Mouse (Mus musculus) Patski (cell line): ENCODE results near the gene Rapgef3. TPM values are rescaled to one million over a fixed set of nuclear protein-coding genes. Genes with fewer than 3 reads are reported as not detected.

Experiments
- ATAC-seq: fragments of 100-300 bp; one replicate; pipeline ENCODE4 v1.8.0; 2021
- CTCF ChIA-PET: fragments of 350-600 bp; sonication (Branson Sonifier 250); formaldehyde crosslinking; loops from one replicate; lab custom pipeline; 2022; ENCODE audit warnings: inconsistent platforms; lab: Charles Lee
- POLR2A ChIA-PET: fragments of 350-600 bp; sonication (Branson Sonifier 250); formaldehyde crosslinking; loops from one replicate; lab custom pipeline; 2022; ENCODE audit warnings: antibody characterized with exemption, inconsistent platforms; lab: Charles Lee
- DNase-seq: peaks from one replicate; pipeline ENCODE4 v3.0.0-alpha.2; 2011; ENCODE audit warnings: low read depth, low spot score
- H3K27me3 ChIP-seq: fragments of 371-371 bp; one replicate; pipeline ENCODE4 v1.5.1; 2021
- CTCF ChIP-seq: fragments of 100-300 bp; IDR thresholded peaks from one replicate; pipeline ENCODE4 v1.5.1; 2021
- in situ Hi-C: fragments of 300-500 bp; cut with MboI; formaldehyde crosslinking; loops from 3 replicates; pipeline ENCODE4 v1.11.1; 2018; ENCODE audit warnings: low pct_unique_long_range_greater_than_20kb, mixed read lengths
- polyA plus RNA-seq: library from polyadenylated mRNA; unstranded; gene quantifications from one replicate; pipeline ENCODE4 v1.2.3, GENCODE M21; 2021

Gene Rapgef3
- polyA plus RNA-seq, 1 experiment from 2014 or later: 22.4 TPM

- no peaks in the 10 kb centered on the region for H3K27me3 ChIP-seq
- no peak for TF ChIP-seq CTCF
- ATAC-seq: no peak
- no peak for DNase-seq
- in situ Hi-C loops: no loop called here
- ChIA-PET POLR2A (no interaction called here), CTCF (interaction anchor here (1.7 kb wide), 1 partner anchor 28 kb away, joined by 3 read pairs; no protein-coding TSS in a partner anchor)
These were observed 23.7 kb downstream of the Rapgef3 start for GRCm38 (mm10) chr15:97743961-97744525.

- ChIA-PET CTCF (interaction anchor here (1.7 kb wide), 1 partner anchor 28 kb away, joined by 3 read pairs; no protein-coding TSS in a partner anchor), POLR2A (no interaction called here)
- no peaks in the 10 kb centered on the region for H3K27me3 ChIP-seq
- ATAC-seq (no peak), DNase-seq (no peak)
- TF ChIP-seq CTCF: no peak
- in situ Hi-C loops: no loop called here
These were observed 24.6 kb downstream of the Rapgef3 start for GRCm38 (mm10) chr15:97743210-97743609.

GRCm38 (mm10) chr15:97742600-97742999 lies 25.2 kb downstream of the Rapgef3 start:
- CTCF ChIA-PET: interaction anchor here (1.2 to 3.4 kb wide), 2 partner anchors 8 to 9 kb away, joined by 3 to 14 read pairs; no protein-coding TSS in a partner anchor

GRCm38 (mm10) chr15:97742074-97742473 lies 25.7 kb downstream of the Rapgef3 start:
- TF ChIP-seq CTCF: no peak
- DNase-seq (no peak), ATAC-seq (no peak)
- no peaks in the 10 kb centered on the region for H3K27me3 ChIP-seq
- POLR2A ChIA-PET: interaction anchor here (2.4 kb wide), 1 partner anchor 12 kb away, joined by 6 read pairs; the partner anchor contains the start of gene Endou
- CTCF ChIA-PET: interaction anchor here (1.2 to 3.4 kb wide), 2 partner anchors 9 kb away, joined by 3 to 14 read pairs; no protein-coding TSS in a partner anchor
- in situ Hi-C loops: no loop called here

More at GRCm38 (mm10) chr15:97742600-97742999, 25.2 kb downstream of the Rapgef3 start:
- ATAC-seq (no peak), DNase-seq (no peak)
- no peak for TF ChIP-seq CTCF
- POLR2A ChIA-PET: interaction anchor here (2.4 kb wide), 1 partner anchor 12 kb away, joined by 6 read pairs; the partner anchor contains the start of gene Endou
- H3K27me3 ChIP-seq: no peaks in the 10 kb centered on the region
- in situ Hi-C loops: no loop called here

- ChIA-PET POLR2A (interaction anchor here (1.4 to 2.4 kb wide), 2 partner anchors 11 to 34 kb away, joined by 3 to 6 read pairs; partner anchors contain the start of gene Endou), CTCF (interaction anchor here (1.2 to 3.4 kb wide), 3 partner anchors 9 to 31 kb away, joined by 3 to 14 read pairs (median 4); no protein-coding TSS in a partner anchor)
- in situ Hi-C loops: no loop called here
These were observed 26.1 kb downstream of the Rapgef3 start for GRCm38 (mm10) chr15:97741662-97742061.

GRCm38 (mm10) chr15:97740283-97740732 lies 27.5 kb downstream of the Rapgef3 start:
- ATAC-seq (no peak), DNase-seq (no peak)
- CTCF ChIA-PET: interaction anchor here (1.5 to 3.4 kb wide), 3 partner anchors 11 to 33 kb away, joined by 3 to 14 read pairs (median 4); no protein-coding TSS in a partner anchor
- H3K27me3 ChIP-seq: no peaks in the 10 kb centered on the region
- in situ Hi-C loops: no loop called here
- POLR2A ChIA-PET: interaction anchor here (1.4 to 2.4 kb wide), 2 partner anchors 10 to 36 kb away, joined by 3 to 6 read pairs; partner anchors contain the start of gene Endou
- TF ChIP-seq CTCF: no peak

More at GRCm38 (mm10) chr15:97741662-97742061, 26.1 kb downstream of the Rapgef3 start:
- no peak for ATAC-seq
- DNase-seq: no peak
- no peak for TF ChIP-seq CTCF
- H3K27me3 ChIP-seq: no peaks in the 10 kb centered on the region

GRCm38 (mm10) chr15:97738923-97739322 lies 28.8 kb downstream of the Rapgef3 start:
- no peak for DNase-seq
- TF ChIP-seq CTCF: no peak
- in situ Hi-C loops: no loop called here
- ATAC-seq: no peak
- ChIA-PET POLR2A (interaction anchor here (0.7 kb wide), 1 partner anchor 13 kb away, joined by 3 read pairs; no protein-coding TSS in a partner anchor), CTCF (interaction anchor here (1.5 to 2.0 kb wide), 2 partner anchors 22 to 38 kb away, joined by 3 to 5 read pairs; no protein-coding TSS in a partner anchor)
- H3K27me3 ChIP-seq: no peaks in the 10 kb centered on the region

GRCm38 (mm10) chr15:97731988-97732387 lies 35.8 kb downstream of the Rapgef3 start:
- no peak for DNase-seq
- in situ Hi-C loops: no loop called here
- no peaks in the 10 kb centered on the region for H3K27me3 ChIP-seq
- ChIA-PET CTCF (interaction anchor here (1.6 to 1.7 kb wide), 2 partner anchors 16 to 19 kb away, joined by 3 to 4 read pairs; no protein-coding TSS in a partner anchor), POLR2A (interaction anchor here (1.0 kb wide), 1 partner anchor 22 kb away, joined by 3 read pairs; no protein-coding TSS in a partner anchor)
- TF ChIP-seq CTCF: no peak
- ATAC-seq: no peak

- ChIA-PET CTCF (interaction anchor here (2.2 to 2.6 kb wide), 3 partner anchors 13 to 45 kb away, joined by 8 to 11 read pairs (median 10); no protein-coding TSS in a partner anchor), POLR2A (interaction anchor here (2.2 kb wide), 1 partner anchor 10 kb away, joined by 6 read pairs; no protein-coding TSS in a partner anchor)
- in situ Hi-C loops: no loop called here
- no peak for ATAC-seq
- no peak for DNase-seq
- no peak for TF ChIP-seq CTCF
- no peaks in the 10 kb centered on the region for H3K27me3 ChIP-seq
These were observed 36.7 kb downstream of the Rapgef3 start, which contains the start of gene Endou for GRCm38 (mm10) chr15:97731111-97731510. TSS of gene Endou (minus strand) at chr15:97731339.

- TF ChIP-seq CTCF: no peak
- ATAC-seq (peak; percentile 47), DNase-seq (no peak)
- H3K27me3 ChIP-seq: no peaks in the 10 kb centered on the region
- in situ Hi-C loops: no loop called here
- ChIA-PET CTCF (interaction anchor here (2.2 to 2.6 kb wide), 3 partner anchors 12 to 46 kb away, joined by 8 to 11 read pairs (median 10); no protein-coding TSS in a partner anchor), POLR2A (interaction anchor here (2.2 kb wide), 1 partner anchor 11 kb away, joined by 6 read pairs; no protein-coding TSS in a partner anchor)
These were observed 37.4 kb downstream of the Rapgef3 start for GRCm38 (mm10) chr15:97730365-97730764.
